Mouse (Mus musculus) hindbrain, embryonic 12.5 days (tissue): Measurements from ENCODE around the gene Dse. TPM values are rescaled to one million over a fixed set of nuclear protein-coding genes. Genes with fewer than 3 reads are reported as not detected.

Experiments
- ATAC-seq: fragments of 200-750 bp; cut with Nextera tagmentation; 2 replicates; pipeline ENCODE4 v1.8.0; 2017; ENCODE audit warnings: moderate TSS enrichment; ENCODE audit not compliant: low FRiP score
- H3K27ac ChIP-seq: fragments of 300-500 bp; sonication (generic); 2 replicates; pipeline ENCODE4 v1.5.1; 2016; ENCODE audit warnings: mild to moderate bottlenecking
- H3K27me3 ChIP-seq: fragments of 300-500 bp; sonication (generic); 2 replicates; pipeline ENCODE4 v1.6.1; 2016; ENCODE audit warnings: mild to moderate bottlenecking
- H3K36me3 ChIP-seq: fragments of 300-500 bp; sonication (generic); 2 replicates; pipeline ENCODE4 v1.6.1; 2016; ENCODE audit warnings: mild to moderate bottlenecking
- H3K4me1 ChIP-seq: fragments of 300-500 bp; sonication (generic); 2 replicates; pipeline ENCODE4 v1.6.1; 2016
- H3K4me2 ChIP-seq: fragments of 300-500 bp; sonication (generic); replicated peaks from 2 replicates; pipeline ENCODE4 v1.6.1; 2016; ENCODE audit warnings: mild to moderate bottlenecking
- H3K4me3 ChIP-seq: fragments of 300-500 bp; sonication (generic); 2 replicates; pipeline ENCODE4 v1.5.1; 2016; ENCODE audit warnings: mild to moderate bottlenecking
- H3K9ac ChIP-seq: fragments of 300-500 bp; sonication (generic); 2 replicates; pipeline ENCODE4 v1.6.1; 2016; ENCODE audit warnings: mild to moderate bottlenecking, moderate library complexity
- H3K9me3 ChIP-seq: fragments of 300-500 bp; sonication (generic); replicated peaks from 2 replicates; pipeline ENCODE4 v1.6.1; 2016; ENCODE audit warnings: mild to moderate bottlenecking
- WGBS: fragments of 180-500 bp; shearing (Covaris S2); methylation state at CpG from one replicate; pipeline ENCODE4 v1.1.7; 2016; 5-methylcytosine and 5-hydroxymethylcytosine counted together
- polyA plus RNA-seq: library from polyadenylated mRNA; unstranded; fragments of >200 nt; fragmentation: Nextera tagmentation; extraction: Ambion mirVana; gene quantifications from 2 replicates; pipeline ENCODE4 v1.2.1, GENCODE M21; 2016

Dse gene
- polyA plus RNA-seq, 1 experiment from 2014 or later: 26.8 TPM

GRCm38 (mm10) chr10:34223660-34224059 is 16.1 kb upstream of the Dse start:
- no peaks in the 10 kb centered on the region for H3K9me3 ChIP-seq
- H3K27ac ChIP-seq: no peak overlapping the region
- no peaks in the 10 kb centered on the region for H3K4me1 ChIP-seq
- ATAC-seq: no peak
- H3K36me3 ChIP-seq: no peaks in the 10 kb centered on the region
- no peak overlapping the region for H3K9ac ChIP-seq
- no peak overlapping the region for H3K4me3 ChIP-seq
- H3K4me2 ChIP-seq: no peak overlapping the region
- WGBS: 57% methylated on average over 3 of the region's 3 CpGs
- H3K27me3 ChIP-seq: no peaks in the 10 kb centered on the region

GRCm38 (mm10) chr10:34221909-34222620 is 14.6 kb upstream of the Dse start:
- H3K27me3 ChIP-seq: no peaks in the 10 kb centered on the region
- H3K27ac ChIP-seq: no peak overlapping the region
- no peaks in the 10 kb centered on the region for H3K9me3 ChIP-seq
- no peak overlapping the region for H3K4me2 ChIP-seq
- no peaks in the 10 kb centered on the region for H3K4me1 ChIP-seq
- H3K9ac ChIP-seq: no peak overlapping the region
- no peaks in the 10 kb centered on the region for H3K36me3 ChIP-seq
- no peak for ATAC-seq
- 67% methylated on average over 3 of the region's 3 CpGs for WGBS
- H3K4me3 ChIP-seq: no peak overlapping the region

- no peak overlapping the region for H3K27ac ChIP-seq
- no peak overlapping the region for H3K4me2 ChIP-seq
- no peaks in the 10 kb centered on the region for H3K27me3 ChIP-seq
- ATAC-seq: no peak
- 90% methylated on average over 3 of the region's 3 CpGs for WGBS
- H3K4me3 ChIP-seq: no peak overlapping the region
- H3K9me3 ChIP-seq: no peaks in the 10 kb centered on the region
- no peaks in the 10 kb centered on the region for H3K4me1 ChIP-seq
- no peak overlapping the region for H3K9ac ChIP-seq
- H3K36me3 ChIP-seq: no peaks in the 10 kb centered on the region
Measured at GRCm38 (mm10) chr10:34218191-34218590, 10.7 kb upstream of the Dse start.

GRCm38 (mm10) chr10:34215667-34216066 is 8.2 kb upstream of the Dse start:
- Histone ChIP-seq H3K36me3 (no peaks in the 10 kb centered on the region), H3K27me3 (no peaks in the 10 kb centered on the region), H3K9ac (no peak overlapping the region), H3K4me1 (no peaks in the 10 kb centered on the region), H3K4me3 (no peak overlapping the region), H3K27ac (no peak overlapping the region), H3K9me3 (no peaks in the 10 kb centered on the region), H3K4me2 (no peak overlapping the region)
- 78% methylated on average over 1 of the region's 1 CpGs for WGBS
- no peak for ATAC-seq

- H3K27ac ChIP-seq: no peak overlapping the region
- no peak overlapping the region for H3K9ac ChIP-seq
- H3K9me3 ChIP-seq: no peaks in the 10 kb centered on the region
- no peaks in the 10 kb centered on the region for H3K27me3 ChIP-seq
- H3K36me3 ChIP-seq: no peaks in the 10 kb centered on the region
- peaks cover 3% of the 10 kb centered on the region for H3K4me1 ChIP-seq
- no peak for ATAC-seq
- H3K4me2 ChIP-seq: no peak overlapping the region
- no peak overlapping the region for H3K4me3 ChIP-seq
Measured at GRCm38 (mm10) chr10:34209951-34210350, 2.4 kb upstream of the Dse start.

GRCm38 (mm10) chr10:34208031-34208430 is 516 bp upstream of the Dse start:
- H3K27ac ChIP-seq: no peak overlapping the region
- H3K9me3 ChIP-seq: no peaks in the 10 kb centered on the region
- H3K4me1 ChIP-seq: peaks cover 3% of the 10 kb centered on the region
- no peaks in the 10 kb centered on the region for H3K27me3 ChIP-seq
- no peak for ATAC-seq
- H3K9ac ChIP-seq: peak overlapping the region; percentile 81; the same call in 1 of the 2 replicates
- H3K36me3 ChIP-seq: no peaks in the 10 kb centered on the region
- 5% methylated on average over 13 of the region's 13 CpGs for WGBS
- H3K4me3 ChIP-seq: peak overlapping the region; percentile 76
- peak overlapping the region; percentile 59 for H3K4me2 ChIP-seq

GRCm38 (mm10) chr10:34206783-34207502 is 572 bp downstream of the Dse start:
- peaks cover 3% of the 10 kb centered on the region for H3K4me1 ChIP-seq
- ATAC-seq: peak; percentile 97
- H3K27me3 ChIP-seq: no peaks in the 10 kb centered on the region
- H3K9ac ChIP-seq: peak overlapping the region; percentile 81
- under 1% methylated on average over 60 of the region's 65 CpGs for WGBS
- H3K27ac ChIP-seq: peak overlapping the region; percentile 82
- H3K36me3 ChIP-seq: no peaks in the 10 kb centered on the region
- H3K9me3 ChIP-seq: no peaks in the 10 kb centered on the region
- peak overlapping the region; percentile 59 for H3K4me2 ChIP-seq
- peak overlapping the region; percentile 76 for H3K4me3 ChIP-seq

GRCm38 (mm10) chr10:34206436-34206782 is 1.1 kb downstream of the Dse start:
- WGBS: under 1% methylated on average over 15 of the region's 15 CpGs
- H3K9ac ChIP-seq: peak overlapping the region; percentile 81
- H3K4me3 ChIP-seq: peak overlapping the region; percentile 76
- H3K27me3 ChIP-seq: no peaks in the 10 kb centered on the region
- H3K9me3 ChIP-seq: no peaks in the 10 kb centered on the region
- peak overlapping the region; percentile 59 for H3K4me2 ChIP-seq
- peak overlapping the region; percentile 82 for H3K27ac ChIP-seq
- peaks cover 3% of the 10 kb centered on the region for H3K4me1 ChIP-seq
- no peaks in the 10 kb centered on the region for H3K36me3 ChIP-seq
- ATAC-seq: no peak

- Histone ChIP-seq H3K4me1 (peaks cover 3% of the 10 kb centered on the region), H3K27me3 (no peaks in the 10 kb centered on the region), H3K4me3 (no peak overlapping the region), H3K36me3 (no peaks in the 10 kb centered on the region), H3K4me2 (no peak overlapping the region; the same call in 1 of the 2 replicates), H3K9me3 (no peaks in the 10 kb centered on the region), H3K9ac (no peak overlapping the region), H3K27ac (no peak overlapping the region)
- ATAC-seq: no peak
- 89% methylated on average over 1 of the region's 1 CpGs for WGBS
Measured at GRCm38 (mm10) chr10:34205825-34206224, 1.7 kb downstream of the Dse start.

- Histone ChIP-seq H3K27ac (no peak overlapping the region), H3K36me3 (no peaks in the 10 kb centered on the region), H3K4me3 (no peak overlapping the region), H3K4me2 (no peak overlapping the region), H3K4me1 (no peaks in the 10 kb centered on the region), H3K9me3 (no peaks in the 10 kb centered on the region), H3K27me3 (no peaks in the 10 kb centered on the region), H3K9ac (no peak overlapping the region)
- 95% methylated on average over 1 of the region's 1 CpGs for WGBS
- ATAC-seq: no peak
Measured at GRCm38 (mm10) chr10:34200689-34201088, 6.8 kb downstream of the Dse start.

GRCm38 (mm10) chr10:34198574-34198973 is 8.9 kb downstream of the Dse start:
- no peaks in the 10 kb centered on the region for H3K9me3 ChIP-seq
- no peaks in the 10 kb centered on the region for H3K4me1 ChIP-seq
- H3K9ac ChIP-seq: no peak overlapping the region
- no peak overlapping the region for H3K4me3 ChIP-seq
- no peaks in the 10 kb centered on the region for H3K36me3 ChIP-seq
- no peak overlapping the region for H3K27ac ChIP-seq
- ATAC-seq: no peak
- no peaks in the 10 kb centered on the region for H3K27me3 ChIP-seq
- 85% methylated on average over 3 of the region's 3 CpGs for WGBS
- H3K4me2 ChIP-seq: no peak overlapping the region

GRCm38 (mm10) chr10:34198061-34198460 is 9.5 kb downstream of the Dse start:
- Histone ChIP-seq H3K9me3 (no peaks in the 10 kb centered on the region), H3K4me3 (no peak overlapping the region), H3K9ac (no peak overlapping the region), H3K36me3 (no peaks in the 10 kb centered on the region), H3K4me2 (no peak overlapping the region), H3K4me1 (no peaks in the 10 kb centered on the region), H3K27me3 (no peaks in the 10 kb centered on the region), H3K27ac (no peak overlapping the region)
- ATAC-seq: no peak
- WGBS: 53% methylated on average over 3 of the region's 3 CpGs

GRCm38 (mm10) chr10:34197269-34197668 is 10.2 kb downstream of the Dse start:
- H3K4me3 ChIP-seq: no peak overlapping the region
- H3K36me3 ChIP-seq: no peaks in the 10 kb centered on the region
- no peaks in the 10 kb centered on the region for H3K4me1 ChIP-seq
- WGBS: 89% methylated on average over 3 of the region's 3 CpGs
- H3K27ac ChIP-seq: no peak overlapping the region
- no peak overlapping the region for H3K9ac ChIP-seq
- H3K4me2 ChIP-seq: no peak overlapping the region
- H3K27me3 ChIP-seq: no peaks in the 10 kb centered on the region
- H3K9me3 ChIP-seq: no peaks in the 10 kb centered on the region
- ATAC-seq: no peak
